Mouse (Mus musculus): ENCODE data around the gene Tmem238. TPM values are rescaled to one million over a fixed set of nuclear protein-coding genes. Genes with fewer than 3 reads are reported as not detected.
"Not testable (repeated sequence)": the region's sequence is repeated elsewhere in the genome, so short reads cannot be mapped to it uniquely, and the experiment has no call there.

Tmem238 gene
- polyA plus RNA-seq, 1 experiment from 2014 or later, result 14.6 TPM

DNA sequence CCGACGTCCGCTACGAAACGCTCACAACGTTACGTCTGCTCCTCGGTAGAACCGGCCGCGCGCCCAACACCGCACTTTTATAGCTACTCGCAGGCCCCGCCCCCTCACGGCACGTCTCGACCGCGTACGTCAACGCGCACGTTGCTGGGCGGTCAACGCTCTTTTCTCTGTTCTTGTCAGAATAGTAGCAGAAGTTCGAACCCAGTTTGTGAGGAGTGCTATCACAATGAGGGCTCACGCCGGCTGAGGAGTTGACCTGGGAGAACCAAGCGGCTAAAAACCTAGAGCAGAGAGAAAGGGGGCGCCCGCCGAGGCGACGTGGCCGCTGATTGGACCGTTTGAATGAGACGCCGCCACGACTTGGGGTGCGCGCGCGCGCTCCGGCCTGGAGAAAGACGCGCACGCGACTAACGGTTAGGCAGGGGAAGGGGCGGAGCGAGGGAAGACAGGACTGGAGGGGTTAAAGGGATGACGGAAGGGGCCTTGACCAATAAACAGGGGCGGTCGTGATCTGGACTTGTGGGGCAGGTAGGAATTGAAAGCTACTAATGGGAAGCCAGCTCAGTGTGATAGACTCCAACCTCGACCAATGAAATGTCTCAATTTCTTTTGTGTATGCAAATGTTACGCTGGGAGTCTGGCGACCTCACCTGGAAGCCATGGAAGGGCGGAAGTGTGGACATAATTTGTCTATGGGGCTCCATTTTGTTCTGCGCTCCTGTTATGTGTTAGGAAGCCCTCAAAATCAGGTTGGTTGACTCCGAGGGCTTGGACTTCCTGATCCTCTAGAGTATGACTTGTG lies 23.0 kb upstream of the Tmem238 start, which contains the start of gene Ube2s:
Gene Ube2s (minus strand): TSS at position 288 of the 802 bp plus-strand sequence.
- peak within 1 kb of the TSS; percentile 89 for H3K4me2 ChIP-seq
- H3K36me3 ChIP-seq, result peaks cover 37% of the 10 kb centered on the region
- H3K27me3 ChIP-seq, result no peaks in the 10 kb centered on the region
- H3K9me3 ChIP-seq (replicated peaks), result no peaks in the 10 kb centered on the region
- peak within 1 kb of the TSS; percentile 92 for H3K27ac ChIP-seq
- peak; percentile 98 for ATAC-seq (ENCODE audit: low read depth)
- peak within 1 kb of the TSS; percentile 100 for H3K9ac ChIP-seq
- WGBS (ENCODE audit: insufficient replicate concordance), result 0% methylated on average over 62 of the region's 62 CpGs
- peak within 1 kb of the TSS; percentile 88 for H3K4me3 ChIP-seq (replicated peaks)
- peaks cover 41% of the 10 kb centered on the region for H3K4me1 ChIP-seq (replicated peaks)
- peak; percentile 98 for DNase-seq

DNA sequence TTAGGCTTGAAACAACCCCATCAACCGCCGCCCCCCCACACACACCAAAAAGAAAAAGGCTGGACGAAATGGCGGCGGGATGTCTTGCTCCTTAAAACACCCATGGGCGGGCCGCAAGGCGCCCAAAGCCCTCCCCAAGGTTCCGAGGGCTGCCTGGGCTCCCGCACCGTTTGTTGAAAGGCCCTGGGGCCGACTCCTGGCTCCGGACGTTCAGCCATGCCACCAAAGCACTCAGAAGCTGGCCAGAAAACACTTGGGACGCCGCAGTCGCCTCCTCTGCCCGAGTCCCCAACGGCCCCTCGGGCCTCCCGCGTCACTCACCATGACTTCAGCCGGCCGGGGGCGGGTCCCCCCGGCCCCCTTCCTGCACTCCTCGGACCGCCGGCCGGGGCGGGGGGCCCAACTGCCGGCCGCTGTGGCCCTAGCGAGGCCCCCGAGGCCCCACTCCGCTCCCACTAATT lies 22.4 kb upstream of the Tmem238 start:
- no peaks in the 10 kb centered on the region for H3K27me3 ChIP-seq
- H3K4me1 ChIP-seq (replicated peaks), result peaks cover 48% of the 10 kb centered on the region
- 1% methylated on average over 30 of the region's 36 CpGs for WGBS (ENCODE audit: insufficient replicate concordance)
- H3K27ac ChIP-seq, result peak overlapping the region; percentile 92
- peak overlapping the region; percentile 89 for H3K4me2 ChIP-seq
- DNase-seq (no peak), ATAC-seq (ENCODE audit: low read depth) (no peak; the same call in 1 of the 2 replicates)
- H3K9ac ChIP-seq, result peak overlapping the region; percentile 100
- H3K36me3 ChIP-seq, result peaks cover 44% of the 10 kb centered on the region
- no peaks in the 10 kb centered on the region for H3K9me3 ChIP-seq (replicated peaks)
- peak overlapping the region; percentile 88 for H3K4me3 ChIP-seq (replicated peaks)

DNA sequence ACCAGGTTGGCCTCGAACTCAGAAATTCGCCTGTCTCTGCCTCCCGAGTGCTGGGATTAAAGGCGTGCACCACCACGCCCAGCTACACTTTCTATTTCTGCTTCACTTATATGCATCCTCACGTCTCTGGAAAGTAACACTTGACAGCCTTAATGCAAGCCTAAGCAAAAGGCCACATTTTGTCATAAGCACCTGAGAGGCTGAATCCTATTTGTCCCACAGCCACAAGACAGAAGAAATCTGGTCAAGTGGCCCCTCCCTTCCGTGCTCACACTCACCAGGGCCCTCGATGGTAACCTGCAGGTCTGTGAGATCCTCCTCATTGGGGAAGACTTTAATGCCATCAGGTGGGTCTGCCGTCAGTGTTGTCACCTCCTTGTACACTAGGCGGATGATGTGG lies 21.7 kb upstream of the Tmem238 start:
- H3K9ac ChIP-seq, result peak overlapping the region; percentile 100
- WGBS (ENCODE audit: insufficient replicate concordance), result 15% methylated on average over 10 of the region's 10 CpGs
- H3K36me3 ChIP-seq, result peaks cover 51% of the 10 kb centered on the region
- DNase-seq; ATAC-seq (ENCODE audit: low read depth); H3K9me3 ChIP-seq (replicated peaks); H3K27me3 ChIP-seq: not testable (repeated sequence)
- H3K4me2 ChIP-seq, result peak overlapping the region; percentile 89
- peaks cover 55% of the 10 kb centered on the region for H3K4me1 ChIP-seq (replicated peaks)
- H3K4me3 ChIP-seq (replicated peaks), result peak overlapping the region; percentile 88
- peak overlapping the region; percentile 92 for H3K27ac ChIP-seq

DNA sequence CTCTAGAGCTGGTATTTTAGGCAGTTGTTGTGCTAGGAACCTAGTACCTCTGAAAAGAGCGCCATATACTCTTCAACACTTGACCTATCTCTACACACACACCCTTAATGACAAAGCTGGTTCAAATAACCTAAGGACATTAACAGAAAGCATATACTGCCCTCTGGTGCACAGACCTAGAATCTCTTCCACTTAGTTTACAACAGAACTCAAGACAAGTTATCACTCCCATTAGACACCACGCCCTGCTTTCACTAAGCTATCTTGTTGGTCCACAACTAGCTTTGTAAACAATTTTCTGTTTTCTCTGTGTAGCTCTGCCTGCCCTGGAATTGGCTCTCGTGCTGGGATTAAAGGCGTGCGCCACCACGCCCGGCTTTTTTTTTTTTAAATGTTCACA lies 17.3 kb upstream of the Tmem238 start:
- ATAC-seq (ENCODE audit: low read depth) (peak; percentile 85), DNase-seq (peak; percentile 70)
- Histone ChIP-seq H3K4me2 (peak overlapping the region; percentile 31), H3K9ac (peak overlapping the region; percentile 7; the same call in 1 of the 2 replicates), H3K27ac (peak overlapping the region; percentile 86), H3K36me3 (peaks cover 84% of the 10 kb centered on the region), H3K4me1 (replicated peaks) (peaks cover 50% of the 10 kb centered on the region), H3K4me3 (replicated peaks) (0 out of 2 replicates have a peak overlapping the region, but pooled peaks have one; percentile 2), H3K9me3 (replicated peaks) (no peaks in the 10 kb centered on the region), H3K27me3 (no peaks in the 10 kb centered on the region)
- 39% methylated on average over 7 of the region's 7 CpGs for WGBS (ENCODE audit: insufficient replicate concordance)

DNA sequence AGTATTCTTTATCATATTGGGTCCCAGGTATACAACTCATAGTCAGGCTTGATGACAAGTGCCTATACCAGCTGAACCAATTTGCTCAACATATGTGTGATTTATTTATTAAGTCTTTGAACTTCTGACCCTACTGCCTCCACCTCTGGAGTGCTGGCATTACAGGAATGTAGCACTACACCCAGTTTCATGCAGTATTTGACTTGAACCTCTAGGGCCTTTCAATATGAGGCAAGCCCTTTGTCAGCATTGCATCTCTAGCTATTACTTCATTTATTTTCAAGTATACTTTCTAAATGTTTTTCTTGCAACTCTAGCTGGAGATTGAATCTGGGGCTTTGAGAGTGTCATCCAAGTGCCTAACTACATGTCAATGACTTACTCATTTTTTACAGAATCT lies 12.8 kb upstream of the Tmem238 start:
- Histone ChIP-seq H3K9me3 (replicated peaks) (no peaks in the 10 kb centered on the region), H3K27me3 (no peaks in the 10 kb centered on the region), H3K4me1 (replicated peaks) (peaks cover 13% of the 10 kb centered on the region), H3K27ac (no peak overlapping the region), H3K36me3 (peaks cover 64% of the 10 kb centered on the region), H3K4me3 (replicated peaks) (no peak overlapping the region), H3K4me2 (no peak overlapping the region), H3K9ac (no peak overlapping the region)
- no peak for DNase-seq
- ATAC-seq (ENCODE audit: low read depth), result no peak

DNA sequence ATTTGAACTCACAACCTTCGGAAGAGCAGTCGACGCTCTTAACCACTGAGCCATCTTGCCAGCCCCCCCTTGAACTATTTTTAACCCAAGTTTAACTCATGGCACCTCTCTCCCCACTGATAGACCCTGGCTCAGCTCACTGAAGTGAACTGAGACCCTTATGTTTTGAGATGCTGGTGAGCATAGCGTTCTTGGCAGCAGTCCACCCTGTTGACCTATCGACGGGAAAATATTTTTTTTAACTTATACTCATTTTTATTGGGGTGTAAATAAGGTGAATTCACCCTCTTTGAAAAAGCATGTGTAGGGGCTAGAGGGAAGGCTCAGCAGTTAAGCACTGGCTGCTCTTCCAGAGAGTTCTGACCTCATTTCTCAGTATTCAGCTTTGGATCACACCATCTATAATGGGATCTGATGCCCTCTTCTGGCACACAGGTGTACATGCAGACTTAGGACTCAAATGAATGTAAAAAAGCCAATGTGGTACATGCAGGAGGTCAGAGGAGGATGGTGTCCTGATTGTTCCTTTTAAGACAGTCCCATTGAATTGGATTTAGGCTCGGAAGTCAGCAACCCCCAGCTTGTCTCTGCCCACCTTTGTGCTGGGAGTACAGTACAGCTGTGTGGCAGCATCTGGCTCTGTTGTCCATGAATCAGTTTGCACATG lies 6.4 kb upstream of the Tmem238 start:
- DNase-seq, result no peak
- no peak overlapping the region; the same call in none of the 2 replicates for H3K27ac ChIP-seq
- no peak for ATAC-seq (ENCODE audit: low read depth)
- H3K4me3 ChIP-seq (replicated peaks), result no peak overlapping the region
- H3K27me3 ChIP-seq, result no peaks in the 10 kb centered on the region
- 66% methylated on average over 7 of the region's 7 CpGs for WGBS (ENCODE audit: insufficient replicate concordance)
- H3K4me2 ChIP-seq, result no peak overlapping the region
- no peak overlapping the region for H3K9ac ChIP-seq
- H3K36me3 ChIP-seq, result peaks cover 53% of the 10 kb centered on the region
- no peaks in the 10 kb centered on the region for H3K9me3 ChIP-seq (replicated peaks)
- H3K4me1 ChIP-seq (replicated peaks), result peaks cover 35% of the 10 kb centered on the region

DNA sequence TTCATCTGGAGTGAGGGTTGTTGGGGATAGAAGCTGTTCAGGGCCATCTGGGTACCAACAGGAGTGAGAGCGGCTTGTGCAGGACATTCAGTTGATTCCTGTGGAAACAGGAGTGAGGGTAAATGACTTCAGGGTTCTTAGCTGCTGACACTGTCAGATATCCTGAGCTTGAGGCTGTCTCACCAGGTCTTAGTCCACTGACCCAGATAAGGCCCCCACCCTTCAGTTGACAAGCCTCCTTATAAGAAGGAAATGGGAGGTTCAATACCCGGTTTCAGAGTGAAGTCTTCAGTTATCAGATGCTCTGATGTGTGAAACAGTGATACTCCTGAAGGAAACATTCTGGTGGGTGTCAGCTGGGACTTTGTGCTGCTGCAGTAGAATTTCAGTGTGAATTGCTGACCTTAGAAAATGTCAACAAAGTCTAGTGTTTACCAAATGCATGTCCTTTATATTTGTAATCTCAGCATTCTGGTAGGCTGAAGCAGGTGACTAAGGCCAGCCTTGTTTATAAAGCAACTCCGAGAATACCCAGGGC lies 5.2 kb upstream of the Tmem238 start:
- Histone ChIP-seq H3K36me3 (peaks cover 53% of the 10 kb centered on the region), H3K4me1 (replicated peaks) (peaks cover 41% of the 10 kb centered on the region), H3K27ac (peak overlapping the region; percentile 95), H3K9ac (peak overlapping the region; percentile 96), H3K9me3 (replicated peaks) (no peaks in the 10 kb centered on the region), H3K27me3 (no peaks in the 10 kb centered on the region), H3K4me3 (replicated peaks) (peak overlapping the region; percentile 92), H3K4me2 (peak overlapping the region; percentile 82)
- ATAC-seq (ENCODE audit: low read depth) (0 out of 2 replicates have a peak, but pooled peaks have one; percentile 4), DNase-seq (no peak)
- WGBS (ENCODE audit: insufficient replicate concordance), result 50% methylated on average over 3 of the region's 3 CpGs

DNA sequence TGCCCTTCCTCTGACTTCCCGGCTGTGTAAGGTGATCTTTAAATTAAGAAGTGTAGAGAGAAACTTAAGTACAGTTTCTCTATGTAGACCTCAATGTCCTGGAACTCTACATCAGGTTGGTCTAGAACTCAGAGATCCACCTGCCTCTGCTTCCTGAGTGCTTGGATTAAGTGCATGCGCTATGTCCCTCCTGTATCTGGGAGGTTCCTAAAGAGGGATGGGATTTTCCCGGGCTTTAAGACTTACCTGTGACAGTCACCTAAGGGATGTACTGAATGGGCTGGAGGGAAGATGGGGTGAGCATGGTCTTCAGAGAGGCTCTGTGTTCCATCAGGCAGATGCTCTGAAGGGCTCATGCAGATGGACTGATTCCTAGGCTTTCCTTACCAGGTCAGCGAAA lies 4.2 kb upstream of the Tmem238 start:
- Histone ChIP-seq H3K9ac (peak overlapping the region; percentile 96), H3K27me3 (no peaks in the 10 kb centered on the region), H3K4me1 (replicated peaks) (peaks cover 49% of the 10 kb centered on the region), H3K4me2 (peak overlapping the region; percentile 82), H3K27ac (peak overlapping the region; percentile 95), H3K9me3 (replicated peaks) (no peaks in the 10 kb centered on the region), H3K36me3 (peaks cover 47% of the 10 kb centered on the region), H3K4me3 (replicated peaks) (peak overlapping the region; percentile 92)
- no peak for ATAC-seq (ENCODE audit: low read depth)
- DNase-seq, result no peak
- WGBS (ENCODE audit: insufficient replicate concordance), result 23% methylated on average over 4 of the region's 4 CpGs

DNA sequence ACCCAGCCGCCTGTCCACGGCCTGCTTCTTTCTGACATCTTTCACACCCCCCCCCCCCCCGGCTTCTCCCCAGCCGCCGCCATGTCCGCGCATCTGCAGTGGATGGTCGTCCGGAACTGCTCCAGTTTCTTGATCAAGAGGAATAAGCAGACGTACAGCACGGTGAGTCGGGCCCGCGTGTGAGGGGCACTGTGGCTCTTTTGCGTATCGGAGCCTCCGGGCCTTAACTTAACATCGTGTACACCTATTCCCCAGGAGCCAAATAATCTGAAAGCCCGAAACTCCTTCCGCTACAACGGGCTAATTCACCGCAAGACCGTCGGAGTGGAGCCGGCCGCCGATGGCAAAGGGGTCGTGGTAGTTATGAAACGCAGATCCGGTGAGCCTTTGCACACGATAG lies 3.8 kb upstream of the Tmem238 start:
- not testable (repeated sequence) for H3K27me3 ChIP-seq; H3K9me3 ChIP-seq (replicated peaks); DNase-seq; ATAC-seq (ENCODE audit: low read depth)
- peak overlapping the region; percentile 96 for H3K9ac ChIP-seq
- WGBS (ENCODE audit: insufficient replicate concordance), result under 1% methylated on average over 31 of the region's 31 CpGs
- peak overlapping the region; percentile 95 for H3K27ac ChIP-seq
- peaks cover 53% of the 10 kb centered on the region for H3K4me1 ChIP-seq (replicated peaks)
- H3K4me2 ChIP-seq, result peak overlapping the region; percentile 82
- peaks cover 47% of the 10 kb centered on the region for H3K36me3 ChIP-seq
- H3K4me3 ChIP-seq (replicated peaks), result peak overlapping the region; percentile 92

DNA sequence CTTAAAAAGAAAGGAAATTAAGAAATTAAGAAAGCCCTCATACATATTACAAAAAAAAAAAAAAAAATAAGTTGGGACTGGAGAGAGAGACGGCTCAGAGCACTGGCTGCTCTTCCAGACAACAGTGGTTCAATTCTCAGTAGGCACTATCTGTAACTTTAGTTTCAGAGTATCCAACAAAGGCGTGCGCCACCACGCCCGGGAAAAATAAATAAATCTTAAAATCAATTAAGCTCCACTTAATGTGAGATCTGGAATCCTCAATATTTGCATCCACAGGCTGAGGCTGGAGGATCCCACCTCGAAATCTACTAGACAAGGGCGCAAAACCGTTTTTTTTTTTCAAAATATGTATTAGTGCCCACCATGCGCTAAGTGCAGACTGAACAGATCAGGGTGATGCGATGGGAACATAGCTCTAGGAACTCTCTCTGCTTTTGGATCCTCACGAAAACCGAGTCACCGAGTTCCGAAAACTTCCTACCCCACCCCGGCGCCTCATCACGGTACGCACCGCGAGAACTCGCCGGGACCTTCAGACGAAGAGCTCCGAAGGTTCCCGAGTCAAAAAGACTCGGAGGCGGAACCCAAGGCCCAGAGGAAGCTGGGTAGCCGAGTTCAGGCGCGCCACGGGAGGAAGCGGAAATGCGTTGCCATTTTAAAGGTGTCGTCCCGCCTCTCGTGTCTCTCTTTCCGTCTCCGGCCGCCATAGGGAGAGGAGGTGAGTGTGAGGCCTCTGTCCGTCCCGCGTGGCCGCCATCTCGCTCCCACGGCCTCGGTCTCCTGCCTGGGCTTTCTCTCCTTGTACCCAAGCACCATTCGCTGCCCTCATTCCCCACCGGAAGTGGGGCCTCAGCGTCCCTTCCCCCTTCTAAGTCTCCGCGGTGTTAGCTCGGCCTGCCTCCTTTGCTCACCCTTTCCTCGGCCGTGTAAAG lies 3.1 kb upstream of the Tmem238 start, which contains the start of gene Rpl28:
Gene Rpl28 (plus strand): TSS at position 597 of the 935 bp plus-strand sequence.
- H3K27me3 ChIP-seq, result no peaks in the 10 kb centered on the region
- WGBS (ENCODE audit: insufficient replicate concordance), result 1% methylated on average over 54 of the region's 54 CpGs
- H3K36me3 ChIP-seq, result peaks cover 43% of the 10 kb centered on the region
- H3K4me2 ChIP-seq, result peak within 1 kb of the TSS; percentile 82
- H3K9me3 ChIP-seq (replicated peaks), result no peaks in the 10 kb centered on the region
- H3K4me1 ChIP-seq (replicated peaks), result peaks cover 58% of the 10 kb centered on the region
- peak within 1 kb of the TSS; percentile 92 for H3K4me3 ChIP-seq (replicated peaks)
- DNase-seq (peak; percentile 92), ATAC-seq (ENCODE audit: low read depth) (peak; percentile 89)
- H3K9ac ChIP-seq, result peak within 1 kb of the TSS; percentile 96
- H3K27ac ChIP-seq, result peak within 1 kb of the TSS; percentile 95
